ENCODE assay signal across 8 mouse cellular contexts in the genomic region with DNA sequence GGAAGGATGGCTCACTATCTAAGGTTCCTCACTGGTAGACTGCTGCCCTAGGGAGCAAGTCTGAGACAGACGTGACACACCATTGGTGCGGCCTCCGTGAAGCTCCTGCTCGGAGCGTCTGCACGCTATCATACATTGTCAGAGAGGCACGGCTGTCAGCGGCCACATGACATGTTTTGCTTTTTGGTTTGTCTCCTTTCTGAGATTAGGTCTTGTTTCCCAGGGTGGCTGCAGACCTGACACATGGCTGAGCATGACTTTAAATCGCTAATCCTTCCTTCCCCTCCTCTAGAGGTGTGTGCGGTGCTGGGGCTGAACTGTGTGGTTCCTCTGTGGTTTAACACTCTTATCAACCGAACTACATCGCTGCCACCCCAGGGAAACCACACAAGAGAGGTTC. TPM values are rescaled to one million over a fixed set of nuclear protein-coding genes. Genes with fewer than 3 reads are reported as not detected.
DNase-seq lines count a peak whose midpoint lies in the region; ATAC-seq and TF ChIP-seq lines count a peak whose summit lies in the region.

No protein-coding gene starts in this region.

- TF ChIP-seq POLR2A in bone marrow macrophage, adult 2 months (IDR thresholded peaks at IDR 0.05; ENCODE audit: borderline replicate concordance, low read depth, low read length), result no peak

- ATAC-seq in kidney, postnatal 0 days (replicated peaks; ENCODE audit: low FRiP score, low read depth), result no peak
- no peak for ATAC-seq in midbrain, postnatal 0 days (ENCODE audit: low FRiP score)

- H3K27ac ChIP-seq in kidney, postnatal 0 days, result no peak overlapping the region
- no peak overlapping the region for H3K27ac ChIP-seq in bone marrow macrophage, adult 2 months (ENCODE audit: insufficient read depth, low read depth, low read length)
- no peak overlapping the region for H3K27ac ChIP-seq in midbrain, postnatal 0 days (ENCODE audit: low read depth, low read length)

- H3K36me3 ChIP-seq in kidney, postnatal 0 days (ENCODE audit: insufficient read depth, low read length), result peaks cover 10% of the 10 kb centered on the region
- peaks cover 14% of the 10 kb centered on the region for H3K36me3 ChIP-seq in midbrain, postnatal 0 days (ENCODE audit: insufficient read depth, low read length)

- H3K4me3 ChIP-seq in kidney, postnatal 0 days (replicated peaks; ENCODE audit: low read depth, low read length), result peak overlapping the region; percentile 89; the same call in 1 of the 2 replicates
- peak overlapping the region; percentile 68 for H3K4me3 ChIP-seq in bone marrow macrophage, adult 2 months (ENCODE audit: insufficient read depth, low read length)
- H3K4me3 ChIP-seq in midbrain, postnatal 0 days (ENCODE audit: low read depth, low read length), result no peak overlapping the region

- peak overlapping the region; percentile 76 for H3K4me2 ChIP-seq in kidney, postnatal 0 days (ENCODE audit: low read length)
- peak overlapping the region; percentile 79 for H3K4me2 ChIP-seq in midbrain, postnatal 0 days (ENCODE audit: low read depth, low read length, poor library complexity, severe bottlenecking)

- TF ChIP-seq CTCF in kidney, postnatal 0 days (IDR thresholded peaks at IDR 0.05; ENCODE audit: low read depth), result no peak
- no peak for TF ChIP-seq CTCF in bone marrow macrophage, adult 2 months (IDR thresholded peaks at IDR 0.05; ENCODE audit: low read depth, low read length)
- TF ChIP-seq CTCF in midbrain, postnatal 0 days (IDR thresholded peaks at IDR 0.05), result no peak

- H3K9me3 ChIP-seq in kidney, postnatal 0 days (replicated peaks; ENCODE audit: low read length), result no peaks in the 10 kb centered on the region
- H3K9me3 ChIP-seq in midbrain, postnatal 0 days (ENCODE audit: low read length), result no peaks in the 10 kb centered on the region

- H3K4me1 ChIP-seq in kidney, postnatal 0 days (replicated peaks; ENCODE audit: insufficient read depth, low read length), result peaks cover 8% of the 10 kb centered on the region; the same call in 1 of the 2 replicates
- peaks cover 29% of the 10 kb centered on the region for H3K4me1 ChIP-seq in bone marrow macrophage, adult 2 months (ENCODE audit: control insufficient read depth, insufficient read depth, low read length)
- H3K4me1 ChIP-seq in midbrain, postnatal 0 days (ENCODE audit: insufficient read depth, low read length), result peaks cover 11% of the 10 kb centered on the region

- 79% methylated on average over 12 of the region's 12 CpGs for WGBS in kidney, postnatal 0 days
- WGBS in midbrain, postnatal 0 days, result 82% methylated on average over 12 of the region's 12 CpGs

- no peaks in the 10 kb centered on the region for H3K27me3 ChIP-seq in kidney, postnatal 0 days (ENCODE audit: insufficient read depth, low read length)
- H3K27me3 ChIP-seq in midbrain, postnatal 0 days (ENCODE audit: insufficient read depth, low read length), result peaks cover 2% of the 10 kb centered on the region; the same call in 1 of the 2 replicates

- no peak for DNase-seq in kidney, postnatal 0 days (ENCODE audit: low spot score)
- DNase-seq in kidney, adult 11 months, result no peak
- DNase-seq in induced T-regulatory cell, adult 2 months (ENCODE audit: low read depth), result peak; percentile 66
- no peak for DNase-seq in midbrain, postnatal 0 days (ENCODE audit: low spot score)
- no peak for DNase-seq in layer of hippocampus, adult 9-10 months (ENCODE audit: low spot score)
- DNase-seq in layer of hippocampus, postnatal 36 days, result no peak
- DNase-seq in cerebellum, postnatal 25 days, result no peak

- no peak overlapping the region; the same call in 1 of the 2 replicates for H3K9ac ChIP-seq in kidney, postnatal 0 days (ENCODE audit: low read depth, low read length)
- H3K9ac ChIP-seq in midbrain, postnatal 0 days (replicated peaks; ENCODE audit: low read length, poor library complexity, severe bottlenecking), result no peak overlapping the region

RNA-seq across cellular contexts. Expression of gene Zfp839, which starts 1.4 kb away (rescaled TPM):
- polyA plus RNA-seq in kidney, postnatal 0 days (2015; fragmentation: Nextera tagmentation; extraction: Ambion mirVana), result 2.2 and 2.3 TPM in 2 replicates
- polyA plus RNA-seq in bone marrow macrophage, adult 2 months (2012; ENCODE audit: insufficient read depth, insufficient read length, missing spikeins), result 10.9 and 12.7 TPM in 2 replicates
- total RNA-seq in midbrain, postnatal 0 days (2014; rRNA removed), result 4.5 and 5.4 TPM in 2 replicates
- 1.7 and 1.9 TPM in 2 replicates for polyA plus RNA-seq in midbrain, postnatal 0 days (2015; fragmentation: Nextera tagmentation; extraction: Ambion mirVana)
- 10 to 100 TPM; 11.6 to 12.4 TPM for total RNA-seq in layer of hippocampus, postnatal 36 days (2021)

RNA-seq across cellular contexts. Expression of gene Mok, which starts 10.7 kb away (rescaled TPM):
- polyA plus RNA-seq in kidney, postnatal 0 days (2015; fragmentation: Nextera tagmentation; extraction: Ambion mirVana), result 8.9 and 9.6 TPM in 2 replicates
- polyA plus RNA-seq in bone marrow macrophage, adult 2 months (2012; ENCODE audit: insufficient read depth, insufficient read length, missing spikeins), result 5.4 and 5.7 TPM in 2 replicates
- 10.7 and 23.7 TPM in 2 replicates for total RNA-seq in midbrain, postnatal 0 days (2014; rRNA removed)
- polyA plus RNA-seq in midbrain, postnatal 0 days (2015; fragmentation: Nextera tagmentation; extraction: Ambion mirVana), result 17.0 and 18.9 TPM in 2 replicates
- total RNA-seq in layer of hippocampus, postnatal 36 days (2021), result 10 to 100 TPM; 11.8 TPM

RNA-seq across cellular contexts. Expression of gene Cinp, which starts 37.5 kb away (rescaled TPM):
- 59.0 and 59.2 TPM in 2 replicates for polyA plus RNA-seq in kidney, postnatal 0 days (2015; fragmentation: Nextera tagmentation; extraction: Ambion mirVana)
- 30.8 and 35.7 TPM in 2 replicates for polyA plus RNA-seq in bone marrow macrophage, adult 2 months (2012; ENCODE audit: insufficient read depth, insufficient read length, missing spikeins)
- 105 and 153 TPM in 2 replicates for total RNA-seq in midbrain, postnatal 0 days (2014; rRNA removed)
- 91.3 and 99.0 TPM in 2 replicates for polyA plus RNA-seq in midbrain, postnatal 0 days (2015; fragmentation: Nextera tagmentation; extraction: Ambion mirVana)
- 10 to 100 TPM; 58.5 to 68.2 TPM for total RNA-seq in layer of hippocampus, postnatal 36 days (2021)

RNA-seq across cellular contexts. Expression of gene Tecpr2, which starts 37.6 kb away (rescaled TPM):
- 1.8 and 2.0 TPM in 2 replicates for polyA plus RNA-seq in kidney, postnatal 0 days (2015; fragmentation: Nextera tagmentation; extraction: Ambion mirVana)
- 6.6 and 6.8 TPM in 2 replicates for polyA plus RNA-seq in bone marrow macrophage, adult 2 months (2012; ENCODE audit: insufficient read depth, insufficient read length, missing spikeins)
- total RNA-seq in midbrain, postnatal 0 days (2014; rRNA removed), result 22.9 and 23.6 TPM in 2 replicates
- 4.8 and 4.9 TPM in 2 replicates for polyA plus RNA-seq in midbrain, postnatal 0 days (2015; fragmentation: Nextera tagmentation; extraction: Ambion mirVana)
- total RNA-seq in layer of hippocampus, postnatal 36 days (2021), result 10 to 100 TPM; 41.6 to 43.2 TPM
